Mouse (Mus musculus) forelimb bud, embryonic 11.5 days (tissue): ENCODE data around the gene Shisa3.
A peak's percentile ranks its signal among the peaks of the same experiment; 100 is the strongest.

ENCODE experiments used
- DNase-seq: peaks from one replicate; pipeline ENCODE4 v3.0.0-alpha.2; 2012; ENCODE audit warnings: low read depth, low spot score

Gene Shisa3

GRCm38 (mm10) chr5:67633138-67633782 lies 25.6 kb downstream of the Shisa3 start:
- DNase-seq, result no peak

GRCm38 (mm10) chr5:67633831-67634268 lies 26.2 kb downstream of the Shisa3 start:
- no peak for DNase-seq

- DNase-seq, result no peak
Measured at GRCm38 (mm10) chr5:67634339-67634738, 26.7 kb downstream of the Shisa3 start.

- DNase-seq, result peak; percentile 46
Measured at GRCm38 (mm10) chr5:67640596-67641312, 33.1 kb downstream of the Shisa3 start.

- DNase-seq, result peak; percentile 89
Measured at GRCm38 (mm10) chr5:67641406-67642120, 33.9 kb downstream of the Shisa3 start.

GRCm38 (mm10) chr5:67643537-67644255 lies 36.0 kb downstream of the Shisa3 start:
- no peak for DNase-seq

GRCm38 (mm10) chr5:67646756-67647529 lies 39.3 kb downstream of the Shisa3 start:
- peak; percentile 68 for DNase-seq

- no peak for DNase-seq
Measured at GRCm38 (mm10) chr5:67647568-67647967, 39.9 kb downstream of the Shisa3 start.

GRCm38 (mm10) chr5:67649156-67649555 lies 41.5 kb downstream of the Shisa3 start:
- no peak for DNase-seq

GRCm38 (mm10) chr5:67650021-67650420 lies 42.3 kb downstream of the Shisa3 start:
- DNase-seq, result no peak

GRCm38 (mm10) chr5:67652468-67652867 lies 44.8 kb downstream of the Shisa3 start:
- DNase-seq, result no peak

GRCm38 (mm10) chr5:67653543-67653942 lies 45.9 kb downstream of the Shisa3 start:
- no peak for DNase-seq

GRCm38 (mm10) chr5:67654572-67654971 lies 46.9 kb downstream of the Shisa3 start:
- no peak for DNase-seq

GRCm38 (mm10) chr5:67655696-67656519 lies 48.2 kb downstream of the Shisa3 start:
- DNase-seq, result no peak

- DNase-seq, result no peak
Measured at GRCm38 (mm10) chr5:67656821-67657259, 49.2 kb downstream of the Shisa3 start.

GRCm38 (mm10) chr5:67659864-67660263 lies 52.2 kb downstream of the Shisa3 start:
- DNase-seq, result no peak

GRCm38 (mm10) chr5:67662715-67663114 lies 55.0 kb downstream of the Shisa3 start:
- DNase-seq, result no peak

- DNase-seq, result no peak
Measured at GRCm38 (mm10) chr5:67669436-67669896, 61.8 kb downstream of the Shisa3 start.

GRCm38 (mm10) chr5:67670158-67670557 lies 62.5 kb downstream of the Shisa3 start:
- DNase-seq, result no peak

GRCm38 (mm10) chr5:67673008-67673407 lies 65.3 kb downstream of the Shisa3 start:
- DNase-seq, result peak; percentile 54
